In the genomic region with DNA sequence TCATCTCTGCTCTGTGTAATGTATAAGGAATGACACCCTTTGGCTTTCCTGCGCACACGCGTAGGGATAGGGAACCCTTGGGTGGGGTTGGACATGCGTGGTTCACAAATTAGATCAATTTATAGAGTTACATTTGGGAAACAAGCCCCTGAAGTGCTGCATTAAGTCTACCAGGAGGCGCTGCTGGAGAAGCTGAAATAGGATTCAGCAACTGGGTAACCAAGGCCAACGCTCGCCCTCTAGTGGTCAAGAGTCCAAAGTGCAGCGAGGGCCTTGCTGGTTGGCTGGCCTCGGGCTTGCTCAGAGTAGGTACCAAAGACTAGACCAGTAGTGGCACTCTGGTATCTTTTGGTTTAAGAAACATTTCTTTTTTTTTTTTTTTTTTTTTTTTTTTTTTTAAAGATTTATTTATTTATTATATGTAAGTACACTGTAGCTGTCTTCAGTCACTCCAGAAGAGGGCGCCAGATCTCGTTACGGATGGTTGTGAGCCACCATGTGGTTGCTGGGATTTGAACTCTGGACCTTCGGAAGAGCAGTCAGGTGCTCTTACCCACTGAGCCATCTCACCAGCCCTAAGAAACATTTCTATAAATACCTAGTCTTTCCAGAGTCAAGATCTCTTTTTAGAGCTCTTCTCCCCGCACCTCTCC, we compare ENCODE assay signal across 8 mouse cellular contexts. TPM values are rescaled to one million over a fixed set of nuclear protein-coding genes. Genes with fewer than 3 reads are reported as not detected.
DNase-seq lines count a peak whose midpoint lies in the region; ATAC-seq lines count a peak whose summit lies in the region.

No protein-coding gene starts in this region.

- DNase-seq in WW6 (ENCODE audit: low read depth, low spot score), result peak; percentile 67
- peak; percentile 95 to 96 for DNase-seq in cerebellum, postnatal 14 days
- peak; percentile 84 for DNase-seq in frontal cortex, postnatal 25 days (ENCODE audit: low spot score in 2 of 2)
- DNase-seq in left cerebral cortex, adult 9 months (ENCODE audit: low spot score in 2 of 2), result peak; percentile 49 to 92
- peak; percentile 83 for DNase-seq in right cerebral cortex, postnatal 4 days
- DNase-seq in urinary bladder, postnatal 4 days (ENCODE audit: low spot score in 2 of 2), result peak; percentile 72 to 90

- ATAC-seq in inflammation-experienced regulatory T-cells, adult 6 months, result peak; percentile 85
- peak; percentile 77 for ATAC-seq in megakaryocyte-erythroid progenitor cell, adult 5-6 weeks (replicated peaks; ENCODE audit: low FRiP score, low TSS enrichment, poor library complexity, severe bottlenecking)

RNA-seq across cellular contexts. Expression of a gene that starts 19.7 kb away (rescaled TPM):
- 1 to 10 TPM in 1 of 3 experiments, under 1 TPM in 2; 0.86 to 4.5 (median 0.91) TPM for polyA plus RNA-seq in inflammation-experienced regulatory T-cells, adult 6 months (2017; shearing (Covaris generic))
- total RNA-seq in megakaryocyte-erythroid progenitor cell, adult 5-6 weeks (2014; fragmentation: Nextera tagmentation), result not detected in 2 replicates
- not detected in 2 replicates for total RNA-seq in megakaryocyte-erythroid progenitor cell, adult 5-6 weeks (2017)

RNA-seq across cellular contexts. Expression of a gene that starts 27.3 kb away (rescaled TPM):
- polyA plus RNA-seq in inflammation-experienced regulatory T-cells, adult 6 months (2017; shearing (Covaris generic)), result 100 to 1,000 TPM; 144 to 324 (median 146) TPM
- total RNA-seq in megakaryocyte-erythroid progenitor cell, adult 5-6 weeks (2014; fragmentation: Nextera tagmentation), result 120 and 154 TPM in 2 replicates
- 135 and 188 TPM in 2 replicates for total RNA-seq in megakaryocyte-erythroid progenitor cell, adult 5-6 weeks (2017)

RNA-seq across cellular contexts. Expression of a gene that starts 27.4 kb away (rescaled TPM):
- polyA plus RNA-seq in inflammation-experienced regulatory T-cells, adult 6 months (2017; shearing (Covaris generic)), result 10 to 100 TPM; 23.2 to 27.8 (median 23.7) TPM
- 9.2 and 20.1 TPM in 2 replicates for total RNA-seq in megakaryocyte-erythroid progenitor cell, adult 5-6 weeks (2014; fragmentation: Nextera tagmentation)
- total RNA-seq in megakaryocyte-erythroid progenitor cell, adult 5-6 weeks (2017), result 1.7 and 11.7 TPM in 2 replicates

Comparison
In these comparisons a context has a peak if more than half of its experiments do, and no peak if none do; other contexts are left out.
1. Peak in every context shown above with its lines: DNase-seq and ATAC-seq.